Mouse (Mus musculus) embryonic facial prominence, embryonic 11.5 days (tissue): ENCODE results near the gene Pkd2. TPM values are rescaled to one million over a fixed set of nuclear protein-coding genes. Genes with fewer than 3 reads are reported as not detected.

ENCODE experiments used
- ATAC-seq: fragments of 200-750 bp; cut with Nextera tagmentation; replicated peaks from 2 replicates; pipeline ENCODE4 v1.8.0; 2017; ENCODE audit warnings: low read depth; ENCODE audit not compliant: insufficient number of reproducible peaks, low FRiP score, low TSS enrichment
- DNase-seq: peaks from one replicate; pipeline ENCODE4 v3.0.0-alpha.2; 2015; ENCODE audit warnings: low spot score
- H3K27ac ChIP-seq: fragments of 300-500 bp; sonication (generic); replicated peaks from 2 replicates; pipeline ENCODE4 v1.5.1; 2014; ENCODE audit warnings: mild to moderate bottlenecking, low read depth, low read length, control low read depth
- H3K27me3 ChIP-seq: fragments of 300-500 bp; sonication (generic); 2 replicates; pipeline ENCODE4 v1.6.1; 2014; ENCODE audit warnings: mild to moderate bottlenecking, low read length, moderate library complexity, mixed read lengths; ENCODE audit not compliant: control insufficient read depth, insufficient read depth
- H3K36me3 ChIP-seq: fragments of 300-500 bp; sonication (generic); replicated peaks from 2 replicates; pipeline ENCODE4 v1.6.1; 2014; ENCODE audit warnings: low read depth, mild to moderate bottlenecking, low read length, moderate library complexity, mixed read lengths; ENCODE audit not compliant: control insufficient read depth, insufficient read depth
- H3K4me1 ChIP-seq: fragments of 300-500 bp; sonication (generic); 2 replicates; pipeline ENCODE4 v1.6.1; 2014; ENCODE audit warnings: low read length, mixed read lengths; ENCODE audit not compliant: control insufficient read depth, insufficient read depth
- H3K4me2 ChIP-seq: fragments of 300-500 bp; sonication (generic); 2 replicates; pipeline ENCODE4 v1.6.1; 2014; ENCODE audit warnings: low read depth, mild to moderate bottlenecking, control low read depth, low read length, moderate library complexity
- H3K4me3 ChIP-seq: fragments of 300-500 bp; sonication (generic); 2 replicates; pipeline ENCODE4 v1.5.1; 2014; ENCODE audit warnings: low read depth, low read length, control low read depth
- H3K9ac ChIP-seq: fragments of 300-500 bp; sonication (generic); replicated peaks from 2 replicates; pipeline ENCODE4 v1.6.1; 2014; ENCODE audit warnings: mild to moderate bottlenecking, control low read depth, low read length
- H3K9me3 ChIP-seq: fragments of 300-500 bp; sonication (generic); replicated peaks from 2 replicates; pipeline ENCODE4 v1.6.1; 2016; ENCODE audit warnings: mild to moderate bottlenecking, low read length, inconsistent platforms, mixed read lengths; ENCODE audit not compliant: control insufficient read depth
- WGBS: fragments of 180-500 bp; shearing (Covaris S2); extraction: QIAGEN DNeasy Blood & Tissue Kit; methylation state at CpG from one replicate; pipeline ENCODE4 v1.1.7; 2014; 5-methylcytosine and 5-hydroxymethylcytosine counted together
- polyA plus RNA-seq: library from polyadenylated mRNA; unstranded; fragments of >200 nt; fragmentation: Nextera tagmentation; extraction: Ambion mirVana; gene quantifications from 2 replicates; pipeline ENCODE4 v1.2.1, GENCODE M21; 2014

Gene Pkd2
- polyA plus RNA-seq, 1 experiment from 2014 or later, result 18.7 TPM

GRCm38 (mm10) chr5:104453075-104453474, 6.2 kb upstream of the Pkd2 start:
- Histone ChIP-seq H3K27ac (no peak overlapping the region), H3K4me2 (no peak overlapping the region), H3K27me3 (no peaks in the 10 kb centered on the region), H3K4me3 (no peak overlapping the region), H3K4me1 (no peaks in the 10 kb centered on the region), H3K9ac (no peak overlapping the region), H3K36me3 (no peaks in the 10 kb centered on the region), H3K9me3 (no peaks in the 10 kb centered on the region)
- DNase-seq, result no peak
- 77% methylated on average over 1 of the region's 1 CpGs for WGBS
- ATAC-seq, result no peak

DNA sequence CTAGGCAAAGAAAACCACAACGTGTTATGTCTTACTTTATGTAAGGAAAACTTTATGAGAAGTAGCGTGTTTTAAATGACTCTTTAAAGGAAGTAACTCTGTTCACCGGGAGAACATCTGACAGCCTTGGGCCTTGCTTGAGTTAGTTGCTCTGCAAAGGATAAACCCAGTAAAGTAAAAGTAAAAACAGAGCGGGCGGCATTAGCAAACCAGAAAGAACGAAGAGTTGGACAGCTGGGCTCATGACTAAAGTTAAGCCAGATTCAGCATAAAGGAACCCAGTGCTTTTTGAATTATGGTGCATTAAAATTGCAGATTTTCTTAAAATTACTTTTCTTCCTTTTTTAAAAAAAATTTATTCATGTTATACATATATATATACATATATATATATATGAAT, 4.7 kb upstream of the Pkd2 start:
- Histone ChIP-seq H3K4me3 (no peak overlapping the region), H3K9me3 (no peaks in the 10 kb centered on the region), H3K4me2 (no peak overlapping the region), H3K4me1 (no peaks in the 10 kb centered on the region), H3K27me3 (no peaks in the 10 kb centered on the region), H3K36me3 (no peaks in the 10 kb centered on the region), H3K27ac (no peak overlapping the region), H3K9ac (no peak overlapping the region)
- ATAC-seq, result no peak
- DNase-seq, result no peak
- 89% methylated on average over 6 of the region's 6 CpGs for WGBS

DNA sequence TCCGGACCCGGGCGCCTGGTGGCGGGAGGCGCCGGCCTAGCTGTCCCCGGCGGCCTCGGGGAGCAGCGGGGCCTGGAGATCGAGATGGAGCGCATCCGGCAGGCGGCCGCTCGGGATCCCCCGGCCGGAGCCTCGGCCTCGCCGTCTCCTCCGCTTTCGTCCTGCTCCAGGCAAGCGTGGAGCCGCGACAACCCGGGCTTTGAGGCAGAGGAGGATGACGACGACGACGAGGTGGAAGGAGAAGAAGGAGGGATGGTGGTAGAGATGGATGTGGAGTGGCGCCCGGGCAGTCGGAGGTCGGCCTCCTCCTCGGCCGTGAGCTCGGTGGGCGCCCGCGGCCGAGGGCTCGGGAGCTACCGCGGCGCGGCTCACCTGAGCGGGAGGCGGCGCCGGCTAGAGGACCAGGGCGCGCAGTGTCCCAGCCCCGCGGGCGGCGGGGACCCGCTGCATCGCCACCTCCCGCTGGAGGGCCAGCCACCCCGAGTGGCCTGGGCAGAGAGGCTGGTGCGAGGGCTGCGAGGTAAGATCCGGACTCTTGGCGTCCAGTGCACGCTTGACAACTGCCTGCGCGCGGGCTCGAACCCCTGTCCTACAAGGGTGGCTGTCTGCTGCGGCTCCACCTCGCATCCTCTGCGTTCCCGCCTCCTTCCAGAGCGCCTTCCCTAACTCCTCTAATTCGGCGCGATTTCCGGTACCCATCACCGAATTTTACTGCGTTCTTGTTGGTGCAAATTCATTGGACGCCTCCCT, 631 bp downstream of the Pkd2 start:
- Histone ChIP-seq H3K27me3 (no peaks in the 10 kb centered on the region), H3K27ac (peak overlapping the region; percentile 87), H3K4me1 (no peaks in the 10 kb centered on the region), H3K9me3 (no peaks in the 10 kb centered on the region), H3K9ac (peak overlapping the region; percentile 98), H3K4me3 (peak overlapping the region; percentile 79), H3K4me2 (peak overlapping the region; percentile 82), H3K36me3 (no peaks in the 10 kb centered on the region)
- DNase-seq, result peak; percentile 74
- peak; percentile 76 for ATAC-seq
- under 1% methylated on average over 79 of the region's 82 CpGs for WGBS

- Histone ChIP-seq H3K4me3 (peak overlapping the region; percentile 79), H3K36me3 (no peaks in the 10 kb centered on the region), H3K27me3 (no peaks in the 10 kb centered on the region), H3K4me2 (peak overlapping the region; percentile 82), H3K9ac (peak overlapping the region; percentile 98), H3K4me1 (no peaks in the 10 kb centered on the region), H3K9me3 (no peaks in the 10 kb centered on the region), H3K27ac (no peak overlapping the region)
- ATAC-seq, result no peak
- DNase-seq, result no peak
- 35% methylated on average over 3 of the region's 3 CpGs for WGBS
Observed at GRCm38 (mm10) chr5:104460456-104460838, 1.2 kb downstream of the Pkd2 start.

- no peak overlapping the region for H3K27ac ChIP-seq
- DNase-seq, result peak; percentile 18
- no peaks in the 10 kb centered on the region for H3K9me3 ChIP-seq
- ATAC-seq, result no peak
- no peak overlapping the region for H3K9ac ChIP-seq
- no peaks in the 10 kb centered on the region for H3K4me1 ChIP-seq
- 58% methylated on average over 6 of the region's 7 CpGs for WGBS
- peak overlapping the region; percentile 79 for H3K4me3 ChIP-seq
- peak overlapping the region; percentile 14; the same call in 1 of the 2 replicates for H3K4me2 ChIP-seq
- H3K27me3 ChIP-seq, result no peaks in the 10 kb centered on the region
- H3K36me3 ChIP-seq, result no peaks in the 10 kb centered on the region
Observed at GRCm38 (mm10) chr5:104460856-104461255, 1.6 kb downstream of the Pkd2 start.

GRCm38 (mm10) chr5:104465279-104465678, 6.0 kb downstream of the Pkd2 start:
- Histone ChIP-seq H3K4me1 (no peaks in the 10 kb centered on the region), H3K4me2 (no peak overlapping the region), H3K27me3 (no peaks in the 10 kb centered on the region), H3K36me3 (no peaks in the 10 kb centered on the region; the same call in 1 of the 2 replicates), H3K9ac (no peak overlapping the region), H3K9me3 (no peaks in the 10 kb centered on the region), H3K27ac (no peak overlapping the region), H3K4me3 (no peak overlapping the region)
- 86% methylated on average over 8 of the region's 8 CpGs for WGBS
- no peak for ATAC-seq
- DNase-seq, result no peak

GRCm38 (mm10) chr5:104465731-104466130, 6.5 kb downstream of the Pkd2 start:
- Histone ChIP-seq H3K4me2 (no peak overlapping the region), H3K27ac (no peak overlapping the region), H3K9me3 (no peaks in the 10 kb centered on the region), H3K4me1 (no peaks in the 10 kb centered on the region), H3K27me3 (no peaks in the 10 kb centered on the region), H3K36me3 (no peaks in the 10 kb centered on the region; the same call in 1 of the 2 replicates), H3K4me3 (no peak overlapping the region), H3K9ac (no peak overlapping the region)
- 89% methylated on average over 12 of the region's 12 CpGs for WGBS
- ATAC-seq, result no peak
- no peak for DNase-seq

GRCm38 (mm10) chr5:104466816-104467215, 7.6 kb downstream of the Pkd2 start:
- WGBS, result 96% methylated on average over 16 of the region's 16 CpGs
- Histone ChIP-seq H3K27ac (no peak overlapping the region), H3K27me3 (no peaks in the 10 kb centered on the region), H3K4me1 (no peaks in the 10 kb centered on the region), H3K9me3 (no peaks in the 10 kb centered on the region), H3K9ac (no peak overlapping the region), H3K36me3 (no peaks in the 10 kb centered on the region; the same call in none of the 2 replicates), H3K4me3 (no peak overlapping the region), H3K4me2 (no peak overlapping the region)
- DNase-seq (no peak), ATAC-seq (no peak)
